Mouse (Mus musculus): ENCODE results near the gene Cdc42se2.

Cdc42se2 gene

DNA sequence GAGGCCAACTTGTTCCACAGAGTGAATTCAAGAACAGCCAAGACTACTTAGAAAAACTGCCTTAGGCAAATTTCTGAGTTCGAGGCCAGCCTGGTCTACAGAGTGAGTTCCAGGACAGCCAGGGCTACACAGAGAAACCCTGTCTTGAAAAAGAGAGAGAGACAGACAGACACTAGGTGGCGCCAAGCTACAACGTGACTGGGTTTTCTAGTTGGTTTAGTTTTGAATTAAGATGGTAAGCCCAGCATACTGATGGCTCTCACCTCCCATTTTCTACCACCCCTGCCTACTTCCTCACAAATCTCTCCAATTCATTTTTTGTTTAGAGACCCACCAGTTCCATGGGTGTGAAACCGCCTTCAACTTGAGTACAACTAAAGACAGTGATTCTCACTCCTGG is 84.2 kb downstream of the Cdc42se2 start:
- ChIA-PET POLR2A (interaction anchor here in 2 of 4 experiments (0.8 to 3.1 kb wide), 3 partner anchors 27 to 157 kb away, joined by 5 to 19 read pairs (median 9); partner anchors contain the start of genes Cdc42se2 (in 1 of the 2) and Lyrm7 (in 1 of the 2)), CTCF (interaction anchor here in 2 of 4 experiments (0.6 to 1.8 kb wide), 4 partner anchors 13 to 281 kb away, joined by 3 to 5 read pairs (median 3); no protein-coding TSS in a partner anchor)

DNA sequence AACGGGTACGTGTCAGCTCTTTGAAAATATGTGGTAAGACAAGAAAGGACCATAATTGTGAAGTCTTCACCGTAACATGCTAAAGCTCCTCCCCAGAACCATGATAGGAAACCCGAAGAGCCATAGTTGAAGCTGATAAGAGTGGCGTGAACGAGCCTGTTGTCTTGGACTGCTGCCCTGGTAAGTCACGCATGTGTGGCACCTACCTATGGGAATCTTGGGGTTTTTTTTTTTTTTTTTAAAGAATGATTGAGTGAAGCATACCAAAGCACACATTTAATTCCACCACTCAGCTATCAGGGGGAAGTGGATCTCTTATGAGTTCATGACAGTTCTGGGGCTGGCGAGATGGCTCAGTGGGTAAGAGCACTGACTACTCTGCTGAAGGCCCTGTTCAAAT is 85.6 kb downstream of the Cdc42se2 start:
- CTCF ChIA-PET: interaction anchor here (0.6 to 1.6 kb wide), 7 partner anchors 135 to 1317 kb away, joined by 3 to 5 read pairs (median 3); no protein-coding TSS in a partner anchor
- POLR2A ChIA-PET: interaction anchor here in 3 of 4 experiments (0.6 to 2.1 kb wide), 16 partner anchors 8 to 1649 kb away, joined by 3 to 14 read pairs (median 4); partner anchors contain the start of gene Lyrm7 (in 3 of the 3)

DNA sequence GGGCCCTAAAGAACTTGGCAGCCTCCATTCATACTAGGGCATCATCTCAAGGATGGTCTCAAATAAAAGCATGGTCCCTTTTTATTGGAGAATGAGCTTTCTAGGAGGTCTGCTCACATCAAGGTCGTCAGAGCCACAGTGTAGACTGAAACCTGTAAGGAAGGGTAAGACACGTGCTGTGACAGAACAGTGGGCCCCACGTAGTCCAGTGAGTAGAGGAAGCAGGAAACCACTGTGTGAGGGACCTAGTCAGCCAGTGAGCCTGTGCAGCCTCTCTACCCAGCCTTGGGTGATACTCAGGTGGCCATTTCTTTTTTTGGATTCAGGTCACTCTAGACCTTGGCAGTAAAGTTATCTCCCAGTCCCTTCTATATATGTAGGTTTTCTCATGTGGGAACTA is 87.5 kb downstream of the Cdc42se2 start:
- POLR2A ChIA-PET: interaction anchor here in 2 of 4 experiments (1.2 to 2.1 kb wide), 4 partner anchors 9 to 587 kb away, joined by 3 to 14 read pairs (median 4); partner anchors contain the start of gene Cdc42se2 (in 1 of the 2)
- CTCF ChIA-PET: interaction anchor here in 1 of 4 experiments (0.6 kb wide), 1 partner anchor 163 kb away, joined by 4 read pairs; no protein-coding TSS in a partner anchor

- ChIA-PET POLR2A (interaction anchor here in 1 of 4 experiments (0.5 to 0.6 kb wide), 2 partner anchors 80 to 88 kb away, joined by 3 to 4 read pairs; no protein-coding TSS in a partner anchor), CTCF (no interaction called here)
Measured at GRCm38 (mm10) chr11:54698636-54699035, 88.8 kb downstream of the Cdc42se2 start.

- ChIA-PET CTCF (no interaction called here), POLR2A (no interaction called here)
Measured at GRCm38 (mm10) chr11:54697611-54698010, 89.9 kb downstream of the Cdc42se2 start.

DNA sequence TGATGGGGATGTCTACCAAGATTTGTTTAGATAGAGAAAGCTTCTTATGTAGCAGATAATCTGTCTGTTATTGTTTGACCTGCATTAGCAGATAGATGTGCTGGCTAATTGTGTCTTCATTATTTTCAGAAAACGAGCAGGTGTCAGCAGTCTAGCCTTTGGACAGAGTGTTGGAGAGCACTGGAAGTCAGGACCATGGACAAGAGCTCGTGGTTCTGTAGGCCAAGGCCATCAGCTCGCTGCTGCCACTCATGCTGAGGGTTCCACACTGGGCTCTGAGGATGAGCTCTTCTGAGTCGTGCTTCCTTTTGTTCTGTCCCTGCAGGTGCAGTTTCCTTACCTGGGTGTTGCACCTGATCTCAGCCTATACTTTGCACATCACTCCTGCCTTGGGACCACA is 91.5 kb downstream of the Cdc42se2 start:
- POLR2A ChIA-PET: interaction anchor here in 2 of 4 experiments (0.6 to 1.8 kb wide), 12 partner anchors 9 to 773 kb away, joined by 3 to 17 read pairs (median 3); partner anchors contain the start of genes Lyrm7 (in 2 of the 2), Cdc42se2 (in 1 of the 2) and G3bp1 (in 1 of the 2)
- CTCF ChIA-PET: interaction anchor here (0.5 to 1.1 kb wide), 6 partner anchors 13 to 1833 kb away, joined by 3 to 8 read pairs (median 3); partner anchors contain the start of gene Lyrm7 (in 1 of the 4)

DNA sequence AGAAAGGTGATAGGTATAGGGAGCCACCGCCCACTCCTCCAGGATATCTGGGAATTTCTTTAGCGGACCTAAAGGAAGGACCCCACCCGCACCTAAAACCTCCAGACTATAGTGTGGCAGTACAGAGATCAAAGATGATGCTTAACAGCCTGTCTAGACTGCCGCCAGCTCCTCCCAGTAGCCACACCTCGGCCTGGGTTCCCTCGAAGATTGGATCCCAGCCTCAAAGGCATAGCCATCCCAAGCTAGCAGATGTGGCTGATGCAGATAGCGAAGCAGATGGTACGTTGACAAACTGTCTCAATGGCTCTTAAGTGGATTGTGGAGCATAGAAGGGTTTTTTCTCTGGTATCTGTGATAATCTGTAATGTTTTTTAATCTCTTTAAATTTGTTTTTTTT is 93.2 kb downstream of the Cdc42se2 start:
- ChIA-PET CTCF (interaction anchor here in 1 of 4 experiments (0.6 kb wide), 1 partner anchor 10 kb away, joined by 3 read pairs; no protein-coding TSS in a partner anchor), POLR2A (interaction anchor here in 1 of 4 experiments (1.3 kb wide), 1 partner anchor 13 kb away, joined by 3 read pairs; no protein-coding TSS in a partner anchor)

DNA sequence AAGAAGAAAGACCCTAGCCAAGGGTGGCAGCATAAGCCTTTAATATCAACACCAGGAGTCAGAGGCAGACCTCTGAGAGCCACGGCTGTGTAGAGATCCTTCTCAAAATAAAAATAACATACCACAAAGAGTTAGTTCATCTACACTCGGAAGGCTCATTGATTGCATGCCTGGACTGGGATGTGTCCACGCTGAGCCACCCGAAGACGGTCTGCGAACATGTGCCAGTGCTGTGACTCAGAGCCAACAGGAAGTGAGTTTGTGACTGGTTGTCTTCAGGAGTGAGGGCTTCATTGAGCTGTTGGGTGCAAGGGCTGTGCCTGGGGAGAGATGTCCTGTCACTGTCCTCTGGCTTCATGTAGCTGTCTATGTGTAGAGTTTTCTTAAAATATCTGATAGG is 93.8 kb downstream of the Cdc42se2 start:
- POLR2A ChIA-PET: interaction anchor here in 1 of 4 experiments (1.3 kb wide), 1 partner anchor 12 kb away, joined by 3 read pairs; no protein-coding TSS in a partner anchor
- CTCF ChIA-PET: no interaction called here

DNA sequence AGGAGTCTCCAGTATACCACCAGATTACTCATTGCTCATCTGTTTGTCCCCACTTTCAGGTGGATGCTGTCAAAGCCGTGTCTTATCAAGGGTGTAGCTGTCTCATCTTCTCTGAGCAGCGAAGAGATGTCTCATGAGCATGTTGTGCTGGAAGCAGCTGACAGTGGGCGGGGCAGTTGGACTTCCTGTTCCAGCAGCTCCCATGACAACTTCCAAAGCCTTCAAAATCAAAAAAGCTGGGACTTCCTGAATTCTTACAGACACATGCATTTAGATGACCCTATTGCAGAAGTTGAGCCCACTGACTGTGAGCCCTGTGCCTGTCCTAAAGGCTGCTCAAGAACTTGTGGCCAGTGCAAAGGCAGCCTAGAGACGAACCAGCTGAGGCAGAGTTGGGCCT is 96.3 kb downstream of the Cdc42se2 start:
- ChIA-PET POLR2A (interaction anchor here in 3 of 4 experiments (0.7 to 1.5 kb wide), 7 partner anchors 19 to 220 kb away, joined by 3 to 5 read pairs (median 3); partner anchors contain the start of gene Cdc42se2 (in 1 of the 3)), CTCF (interaction anchor here in 3 of 4 experiments (0.6 to 0.9 kb wide), 3 partner anchors 12 to 156 kb away, joined by 3 to 6 read pairs (median 3); no protein-coding TSS in a partner anchor)

DNA sequence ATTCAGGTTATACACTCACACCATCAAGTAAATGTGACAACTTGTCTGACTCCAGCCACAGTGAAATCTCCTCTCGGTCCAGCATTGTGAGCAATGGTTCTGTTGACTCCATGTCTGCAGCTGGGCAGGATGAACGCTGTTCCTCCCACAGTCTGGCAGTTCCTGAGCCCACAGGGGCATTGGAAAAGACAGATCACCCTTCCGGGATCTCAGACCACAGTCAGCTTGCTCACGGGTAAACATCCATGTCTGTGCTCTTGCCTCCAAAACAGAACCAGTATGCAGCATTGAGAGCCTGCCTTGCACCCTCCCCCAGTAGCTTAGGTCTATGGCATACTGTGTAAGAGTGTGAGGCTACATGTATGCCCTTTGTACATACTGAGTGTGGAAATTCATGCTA is 97.3 kb downstream of the Cdc42se2 start:
- ChIA-PET POLR2A (interaction anchor here in 1 of 4 experiments (0.5 kb wide), 1 partner anchor 253 kb away, joined by 4 read pairs; no protein-coding TSS in a partner anchor), CTCF (no interaction called here)

DNA sequence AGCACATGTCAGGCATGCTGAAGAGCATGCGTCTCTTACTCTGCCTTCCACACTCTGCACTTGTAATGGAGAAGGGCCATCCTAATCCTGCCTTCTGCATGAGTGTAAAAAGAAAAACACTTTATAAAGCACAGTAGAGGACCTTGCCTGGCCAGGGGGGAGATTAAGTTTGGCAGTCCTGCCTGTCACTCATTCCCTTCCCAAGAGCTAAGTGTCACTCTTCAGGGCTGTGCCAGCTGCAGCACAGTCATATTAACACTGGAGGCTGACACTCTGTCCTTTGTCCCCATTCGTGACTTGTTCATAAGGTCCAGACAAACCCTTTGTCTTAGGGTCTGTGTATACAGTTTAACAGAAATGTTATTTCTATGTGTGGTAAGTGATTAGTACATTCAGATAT is 102.6 kb downstream of the Cdc42se2 start:
- ChIA-PET CTCF (interaction anchor here in 1 of 4 experiments (0.7 kb wide), 1 partner anchor 10 kb away, joined by 3 read pairs; no protein-coding TSS in a partner anchor), POLR2A (no interaction called here)

GRCm38 (mm10) chr11:54679141-54679540 is 108.3 kb downstream of the Cdc42se2 start:
- POLR2A ChIA-PET: interaction anchor here in 1 of 4 experiments (0.7 to 1.2 kb wide), 2 partner anchors 13 to 17 kb away, joined by 3 to 4 read pairs; no protein-coding TSS in a partner anchor
- CTCF ChIA-PET: interaction anchor here in 1 of 4 experiments (0.6 kb wide), 1 partner anchor 404 kb away, joined by 3 read pairs; no protein-coding TSS in a partner anchor

DNA sequence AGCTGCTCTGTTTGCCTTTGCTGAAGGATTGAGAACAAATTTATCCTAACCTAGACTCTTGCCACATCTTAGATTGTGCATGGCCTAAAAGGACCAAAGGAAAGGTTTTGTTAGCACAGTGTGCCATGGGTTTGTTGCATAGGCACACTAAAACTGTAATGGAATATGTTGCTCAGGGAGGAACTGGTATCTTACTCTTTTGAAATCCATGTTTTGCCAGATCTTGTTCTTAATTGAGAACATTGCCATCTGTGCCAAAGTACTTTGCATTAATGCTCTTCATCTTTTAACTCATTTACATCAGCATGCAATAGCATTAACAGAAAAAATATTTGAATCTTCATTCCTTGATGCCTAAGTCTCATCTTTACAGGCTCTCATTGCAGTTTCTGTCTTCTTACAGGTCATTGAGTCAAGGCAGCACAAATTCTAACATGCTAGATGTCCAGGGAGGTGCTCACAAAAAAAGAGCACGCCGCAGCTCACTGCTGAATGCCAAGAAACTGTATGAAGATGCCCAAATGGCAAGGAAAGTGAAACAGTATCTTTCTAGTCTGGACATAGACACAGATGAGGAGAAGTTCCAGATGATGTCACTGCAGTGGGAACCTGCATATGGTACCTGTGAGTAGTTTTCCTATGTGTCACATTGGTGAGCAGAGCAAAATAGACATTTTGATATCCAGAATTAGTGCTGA is 111.5 kb downstream of the Cdc42se2 start:
- POLR2A ChIA-PET: no interaction called here
- CTCF ChIA-PET: no interaction called here

DNA sequence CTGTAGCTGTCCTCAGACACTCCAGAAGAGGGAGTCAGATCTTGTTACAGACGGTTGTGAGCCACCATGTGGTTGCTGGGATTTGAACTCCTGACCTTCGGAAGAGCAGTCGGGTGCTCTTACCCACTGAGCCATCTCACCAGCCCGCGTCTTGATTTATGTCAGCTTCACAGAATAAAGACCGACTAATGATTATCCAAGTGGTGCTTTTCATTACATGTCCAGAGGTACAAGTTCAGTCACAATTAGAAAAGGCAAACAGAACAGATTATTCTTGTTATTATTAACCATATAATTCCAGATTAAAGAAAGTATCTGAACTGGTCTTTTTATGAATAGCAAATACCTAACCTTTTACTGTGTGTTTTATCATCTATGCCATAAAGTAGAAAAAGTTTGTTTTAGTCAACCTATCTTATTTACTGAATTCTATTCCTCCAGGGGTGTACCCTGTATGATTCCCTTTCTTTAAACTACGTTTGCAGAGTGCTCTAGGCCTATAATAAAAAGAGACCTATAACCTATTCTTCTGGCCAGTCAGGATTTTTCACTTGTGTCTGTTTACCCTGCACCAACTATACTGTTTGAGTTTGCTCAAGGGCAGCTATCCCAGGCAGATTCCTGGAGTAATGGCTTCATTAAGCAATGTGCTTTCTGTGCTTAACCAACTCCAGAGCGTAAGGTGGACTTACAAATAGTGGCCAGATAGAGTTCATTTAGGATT is 113.7 kb downstream of the Cdc42se2 start:
- ChIA-PET CTCF (interaction anchor here in 1 of 4 experiments (0.6 kb wide), 2 partner anchors 276 to 1253 kb away, joined by 3 read pairs; no protein-coding TSS in a partner anchor), POLR2A (interaction anchor here in 2 of 4 experiments (0.6 to 1.6 kb wide), 4 partner anchors 27 to 1167 kb away, joined by 3 read pairs; partner anchors contain the start of gene Rapgef6 (in 1 of the 2))
